16 mouse cellular contexts compared by ENCODE assay signal in the genomic region with DNA sequence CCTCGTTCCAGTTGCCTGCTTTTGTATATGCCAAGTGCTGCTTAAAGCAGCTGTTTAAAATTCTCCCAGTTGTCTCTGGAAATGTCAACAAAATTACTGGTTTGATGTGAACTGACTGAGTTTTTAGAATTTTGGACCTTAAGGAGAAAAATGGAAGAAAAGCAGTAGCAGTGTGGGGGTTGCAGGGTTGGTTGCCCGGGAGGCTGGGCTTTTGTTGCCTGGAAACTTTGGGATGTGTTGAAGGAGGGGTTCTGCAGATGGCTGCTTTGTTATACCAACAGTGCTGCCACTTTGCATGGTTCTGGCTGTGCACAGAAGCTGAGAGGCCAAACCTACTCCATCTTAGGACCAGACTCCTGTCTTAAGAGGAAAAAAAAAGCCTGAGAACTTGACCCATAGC.
A peak's percentile ranks its signal among the peaks of the same experiment; 100 is the strongest.
DNase-seq lines count a peak whose midpoint lies in the region; ATAC-seq and TF ChIP-seq lines count a peak whose summit lies in the region.
"Had no signal": no experiment of that assay in that cellular context is flagged by ENCODE, and none has a peak within 500 bp of the region (broad histone marks: within the 10 kb centered on the region; RNA-seq: fewer than 3 reads in every experiment).

No protein-coding gene starts in this region.

- no peak overlapping the region for H3K9ac ChIP-seq in forebrain, embryonic 11.5 days (ENCODE audit: low read length)
- no peak overlapping the region for H3K9ac ChIP-seq in neural tube, embryonic 11.5 days (ENCODE audit: low read length)
- H3K9ac ChIP-seq in neural tube, embryonic 15.5 days (replicated peaks), result no peak overlapping the region
- H3K9ac ChIP-seq in hindbrain, embryonic 13.5 days, result no peak overlapping the region
- H3K9ac ChIP-seq: intestine, embryonic 15.5 days; liver, embryonic 12.5 days had no signal

- no peak for ATAC-seq in forebrain, embryonic 11.5 days (replicated peaks; ENCODE audit: low FRiP score)
- ATAC-seq in neural tube, embryonic 11.5 days (ENCODE audit: insufficient read depth, low FRiP score, low TSS enrichment), result no peak; the same call in 1 of the 2 replicates
- ATAC-seq in neural tube, embryonic 15.5 days (ENCODE audit: low FRiP score), result no peak
- ATAC-seq in hindbrain, embryonic 13.5 days (ENCODE audit: low FRiP score), result peak; percentile 39; the same call in 1 of the 2 replicates
- ATAC-seq: intestine, embryonic 15.5 days; liver, embryonic 12.5 days had no signal

- TF ChIP-seq POLR2A in thymus, adult 2 months (IDR thresholded peaks at IDR 0.05; ENCODE audit: control insufficient read depth, extremely low read depth, insufficient read depth, low read length, poor library complexity), result no peak

- H3K4me3 ChIP-seq in forebrain, embryonic 10.5 days, result no peak overlapping the region
- no peak overlapping the region for H3K4me3 ChIP-seq in forebrain, embryonic 11.5 days (ENCODE audit: low read depth, low read length)
- no peak overlapping the region for H3K4me3 ChIP-seq in neural tube, embryonic 11.5 days (ENCODE audit: low read depth, low read length)
- H3K4me3 ChIP-seq in neural tube, embryonic 15.5 days (replicated peaks), result no peak overlapping the region
- H3K4me3 ChIP-seq in hindbrain, embryonic 13.5 days, result no peak overlapping the region
- no peak overlapping the region for H3K4me3 ChIP-seq in thymus, adult 2 months (ENCODE audit: control insufficient read depth, insufficient read depth, low read length)
- H3K4me3 ChIP-seq: intestine, embryonic 15.5 days; limb, embryonic 10.5 days; liver, embryonic 12.5 days; myocyte had no signal

- H3K4me2 ChIP-seq in forebrain, embryonic 11.5 days (ENCODE audit: low read depth, low read length, severe bottlenecking), result no peak overlapping the region
- no peak overlapping the region for H3K4me2 ChIP-seq in neural tube, embryonic 11.5 days (ENCODE audit: low read depth)
- H3K4me2 ChIP-seq in neural tube, embryonic 15.5 days, result no peak overlapping the region
- H3K4me2 ChIP-seq in hindbrain, embryonic 13.5 days, result no peak overlapping the region
- H3K4me2 ChIP-seq: intestine, embryonic 15.5 days; liver, embryonic 12.5 days had no signal

- 70% methylated on average over 2 of the region's 2 CpGs for WGBS in forebrain, embryonic 10.5 days
- 49% methylated on average over 2 of the region's 2 CpGs for WGBS in forebrain, embryonic 11.5 days
- WGBS in neural tube, embryonic 11.5 days, result 66% methylated on average over 2 of the region's 2 CpGs
- 44% methylated on average over 2 of the region's 2 CpGs for WGBS in neural tube, embryonic 15.5 days
- WGBS in hindbrain, embryonic 13.5 days, result 18% methylated on average over 2 of the region's 2 CpGs
- WGBS in thymus, adult 2 months, result 92% methylated on average over 2 of the region's 2 CpGs

- peaks cover 6% of the 10 kb centered on the region; the same call in 1 of the 2 replicates for H3K9me3 ChIP-seq in forebrain, embryonic 10.5 days
- no peaks in the 10 kb centered on the region for H3K9me3 ChIP-seq in forebrain, embryonic 11.5 days (ENCODE audit: control insufficient read depth, low read length)
- H3K9me3 ChIP-seq in neural tube, embryonic 11.5 days (ENCODE audit: control insufficient read depth, low read length), result no peaks in the 10 kb centered on the region
- H3K9me3 ChIP-seq in neural tube, embryonic 15.5 days (replicated peaks), result no peaks in the 10 kb centered on the region
- H3K9me3 ChIP-seq in hindbrain, embryonic 13.5 days, result no peaks in the 10 kb centered on the region
- H3K9me3 ChIP-seq: intestine, embryonic 15.5 days; limb, embryonic 10.5 days; liver, embryonic 12.5 days had no signal

- H3K27ac ChIP-seq in forebrain, embryonic 10.5 days, result peak overlapping the region; percentile 25; the same call in 1 of the 2 replicates
- no peak overlapping the region for H3K27ac ChIP-seq in forebrain, embryonic 11.5 days (ENCODE audit: low read depth, low read length)
- H3K27ac ChIP-seq in neural tube, embryonic 11.5 days (ENCODE audit: low read depth, low read length), result no peak overlapping the region
- H3K27ac ChIP-seq in neural tube, embryonic 15.5 days (replicated peaks), result no peak overlapping the region
- 0 out of 2 replicates have a peak overlapping the region, but pooled peaks have one; percentile 23 for H3K27ac ChIP-seq in hindbrain, embryonic 13.5 days
- H3K27ac ChIP-seq in thymus, adult 2 months (ENCODE audit: control insufficient read depth, insufficient read depth, low read length), result no peak overlapping the region
- H3K27ac ChIP-seq: intestine, embryonic 15.5 days; limb, embryonic 10.5 days; liver, embryonic 12.5 days had no signal

- DNase-seq in forebrain, embryonic 10.5 days (ENCODE audit: extremely low spot score, low spot score), result no peak
- DNase-seq in forebrain, embryonic 11.5 days (ENCODE audit: low spot score), result no peak
- peak; percentile 32 for DNase-seq in neural tube, embryonic 11.5 days (ENCODE audit: low spot score)
- peak; percentile 29 for DNase-seq in telencephalon, adult 2 months (ENCODE audit: low read depth, low spot score)
- DNase-seq in thymus, adult 2 months, result no peak
- DNase-seq in frontal cortex, postnatal 25 days (ENCODE audit: low spot score in 2 of 2), result no peak
- DNase-seq: adrenal gland, postnatal 25 days; cerebellum, postnatal 14 days; gastrocnemius, postnatal 10 days had no signal

- no peaks in the 10 kb centered on the region for H3K27me3 ChIP-seq in forebrain, embryonic 10.5 days (ENCODE audit: poor library complexity, severe bottlenecking)
- H3K27me3 ChIP-seq in forebrain, embryonic 11.5 days (ENCODE audit: control insufficient read depth, insufficient read depth, low read length), result no peaks in the 10 kb centered on the region
- H3K27me3 ChIP-seq in neural tube, embryonic 11.5 days (ENCODE audit: control insufficient read depth, insufficient read depth, low read length), result no peaks in the 10 kb centered on the region
- no peaks in the 10 kb centered on the region for H3K27me3 ChIP-seq in neural tube, embryonic 15.5 days (replicated peaks)
- H3K27me3 ChIP-seq in hindbrain, embryonic 13.5 days, result no peaks in the 10 kb centered on the region
- no peaks in the 10 kb centered on the region for H3K27me3 ChIP-seq in thymus, adult 2 months (ENCODE audit: control insufficient read depth, insufficient read depth, low read length)
- H3K27me3 ChIP-seq: CH12.LX; intestine, embryonic 15.5 days; liver, embryonic 12.5 days had no signal

- TF ChIP-seq CTCF in thymus, adult 2 months (IDR thresholded peaks at IDR 0.05; ENCODE audit: borderline replicate concordance, control insufficient read depth, extremely low read depth, insufficient read depth, low read length, poor library complexity), result no peak

- H3K4me1 ChIP-seq in forebrain, embryonic 10.5 days, result peaks cover 8% of the 10 kb centered on the region
- no peaks in the 10 kb centered on the region for H3K4me1 ChIP-seq in forebrain, embryonic 11.5 days (replicated peaks; ENCODE audit: control insufficient read depth, insufficient read depth, low read length)
- H3K4me1 ChIP-seq in neural tube, embryonic 11.5 days (ENCODE audit: control insufficient read depth, insufficient read depth, low read length), result no peaks in the 10 kb centered on the region
- no peaks in the 10 kb centered on the region for H3K4me1 ChIP-seq in neural tube, embryonic 15.5 days
- H3K4me1 ChIP-seq in hindbrain, embryonic 13.5 days (replicated peaks), result peaks cover 8% of the 10 kb centered on the region; the same call in 1 of the 2 replicates
- no peaks in the 10 kb centered on the region for H3K4me1 ChIP-seq in thymus, adult 2 months (replicated peaks; ENCODE audit: control insufficient read depth, insufficient read depth, low read length)
- H3K4me1 ChIP-seq: intestine, embryonic 15.5 days; limb, embryonic 10.5 days; liver, embryonic 12.5 days had no signal

- no peaks in the 10 kb centered on the region for H3K36me3 ChIP-seq in forebrain, embryonic 10.5 days (replicated peaks)
- no peaks in the 10 kb centered on the region for H3K36me3 ChIP-seq in forebrain, embryonic 11.5 days (ENCODE audit: control insufficient read depth, insufficient read depth, low read length)
- H3K36me3 ChIP-seq in neural tube, embryonic 11.5 days (ENCODE audit: control insufficient read depth, insufficient read depth, low read length), result no peaks in the 10 kb centered on the region
- H3K36me3 ChIP-seq in neural tube, embryonic 15.5 days, result no peaks in the 10 kb centered on the region
- no peaks in the 10 kb centered on the region for H3K36me3 ChIP-seq in hindbrain, embryonic 13.5 days
- no peaks in the 10 kb centered on the region for H3K36me3 ChIP-seq in thymus, adult 2 months (ENCODE audit: control insufficient read depth, insufficient read depth, low read length)
- H3K36me3 ChIP-seq: intestine, embryonic 15.5 days; limb, embryonic 10.5 days; liver, embryonic 12.5 days had no signal

Comparison
In these comparisons a context has a peak if more than half of its experiments do, and no peak if none do; other contexts are left out.
1. H3K27ac ChIP-seq: peak in forebrain, embryonic 10.5 days (single experiment) and hindbrain, embryonic 13.5 days (single experiment); none in forebrain, embryonic 11.5 days (single experiment), neural tube, embryonic 11.5 days (single experiment), neural tube, embryonic 15.5 days (single experiment) and thymus, adult 2 months (single experiment).
2. DNase-seq: peak in neural tube, embryonic 11.5 days (single experiment) and telencephalon, adult 2 months (single experiment); none in forebrain, embryonic 10.5 days (single experiment), forebrain, embryonic 11.5 days (single experiment), thymus, adult 2 months (single experiment) and frontal cortex, postnatal 25 days (0 of 2).